8 mouse cellular contexts compared by ENCODE assay signal in the genomic region with DNA sequence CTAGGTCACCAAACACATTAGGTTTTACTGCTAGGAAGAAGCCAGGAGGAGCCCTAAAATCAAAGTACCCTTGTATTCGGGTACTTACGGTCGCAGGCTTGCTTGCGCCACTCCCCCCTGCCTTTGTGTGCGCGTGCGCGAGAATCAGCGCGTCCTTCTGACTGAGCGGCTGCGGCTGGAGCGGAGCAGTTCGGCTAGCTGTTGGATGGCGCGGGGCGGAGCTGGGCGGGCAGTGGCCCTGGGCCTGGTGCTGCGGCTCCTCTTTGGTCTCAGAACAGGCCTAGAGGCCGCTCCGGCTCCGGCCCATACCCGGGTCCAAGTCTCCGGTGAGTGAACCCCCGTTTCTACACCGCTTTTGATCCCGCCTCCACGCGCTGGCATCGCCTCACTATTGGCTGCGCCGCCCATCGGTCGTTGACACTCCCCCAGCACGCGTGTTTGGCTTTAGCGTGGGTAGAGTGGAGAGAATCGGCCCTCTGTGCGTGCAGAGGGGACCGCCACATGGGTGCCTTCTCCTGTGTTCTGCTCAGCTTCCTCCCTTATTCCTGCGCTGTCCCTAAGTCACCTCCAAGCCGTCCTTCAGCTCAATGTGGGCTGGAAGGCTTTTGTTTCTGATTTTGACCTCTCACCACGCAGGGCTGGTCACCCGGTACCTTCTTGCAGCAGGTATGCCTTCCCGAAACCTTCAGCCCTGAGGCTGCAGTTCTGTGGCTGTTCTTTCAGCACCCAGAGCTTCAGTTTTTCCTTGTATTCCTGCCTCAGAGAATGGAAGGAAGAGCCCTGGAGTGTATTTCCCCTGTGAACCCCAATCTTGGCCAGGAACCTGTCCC. TPM values are rescaled to one million over a fixed set of nuclear protein-coding genes. Genes with fewer than 3 reads are reported as not detected.
DNase-seq lines count a peak whose midpoint lies in the region; ATAC-seq and TF ChIP-seq lines count a peak whose summit lies in the region.

A gene (plus strand): TSS at position 126 of the 830 bp plus-strand sequence.

- peak within 1 kb of the TSS; percentile 90 for H3K4me3 ChIP-seq in G1E (ENCODE audit: low read depth, low read length)
- peak within 1 kb of the TSS; percentile 74 for H3K4me3 ChIP-seq in forebrain, postnatal 0 days (ENCODE audit: low read depth, low read length)
- peak within 1 kb of the TSS; percentile 90 for H3K4me3 ChIP-seq in lung, embryonic 15.5 days

- H3K27ac ChIP-seq in forebrain, postnatal 0 days (ENCODE audit: low read depth, low read length), result peak within 1 kb of the TSS; percentile 80
- H3K27ac ChIP-seq in lung, embryonic 15.5 days, result peak within 1 kb of the TSS; percentile 69

- peaks cover 25% of the 10 kb centered on the region for H3K4me1 ChIP-seq in G1E (ENCODE audit: insufficient read depth, low read depth, low read length)
- peaks cover 10% of the 10 kb centered on the region for H3K4me1 ChIP-seq in forebrain, postnatal 0 days (ENCODE audit: insufficient read depth)
- H3K4me1 ChIP-seq in lung, embryonic 15.5 days, result peaks cover 19% of the 10 kb centered on the region

- H3K4me2 ChIP-seq in forebrain, postnatal 0 days (ENCODE audit: low read depth), result peak within 1 kb of the TSS; percentile 87
- H3K4me2 ChIP-seq in lung, embryonic 15.5 days, result peak within 1 kb of the TSS; percentile 70

- H3K36me3 ChIP-seq in G1E (replicated peaks), result peaks cover 46% of the 10 kb centered on the region
- peaks cover 17% of the 10 kb centered on the region for H3K36me3 ChIP-seq in forebrain, postnatal 0 days (ENCODE audit: insufficient read depth)
- peaks cover 16% of the 10 kb centered on the region for H3K36me3 ChIP-seq in lung, embryonic 15.5 days

- peak; percentile 62; the same call in 1 of the 2 replicates for ATAC-seq in G1E (ENCODE audit: extremely low read depth, insufficient number of reproducible peaks, low FRiP score, poor library complexity, severe bottlenecking)
- ATAC-seq in forebrain, postnatal 0 days, result peak; percentile 97
- ATAC-seq in lung, embryonic 15.5 days (ENCODE audit: borderline replicate concordance, extremely low read depth, low FRiP score, low TSS enrichment), result peak; percentile 91

- peak; percentile 75 for DNase-seq in G1E (ENCODE audit: low spot score)
- DNase-seq in cerebellum, adult 18-20 months, result peak; percentile 95
- DNase-seq in forebrain, postnatal 0 days, result peak; percentile 96
- DNase-seq in heart, postnatal 4 days, result peak; percentile 91
- DNase-seq in layer of hippocampus, adult 8-10 months (ENCODE audit: low spot score in 2 of 2), result peak; percentile 90 to 93
- peak; percentile 86 for DNase-seq in ovary, adult 18-20 months (ENCODE audit: low spot score)
- DNase-seq in thymus, postnatal 0 days (ENCODE audit: low spot score), result peak; percentile 91

- WGBS in forebrain, postnatal 0 days, result under 1% methylated on average over 45 of the region's 45 CpGs
- under 1% methylated on average over 45 of the region's 45 CpGs for WGBS in lung, embryonic 15.5 days

- TF ChIP-seq CTCF in G1E (IDR thresholded peaks at IDR 0.05; ENCODE audit: low read depth, low read length), result no peak
- peak; percentile 55 for TF ChIP-seq CTCF in forebrain, postnatal 0 days (IDR thresholded peaks at IDR 0.05; ENCODE audit: low read depth)

- H3K9ac ChIP-seq in forebrain, postnatal 0 days, result peak within 1 kb of the TSS; percentile 70
- peak within 1 kb of the TSS; percentile 62 for H3K9ac ChIP-seq in lung, embryonic 15.5 days

- no peaks in the 10 kb centered on the region for H3K9me3 ChIP-seq in G1E (replicated peaks)
- H3K9me3 ChIP-seq in forebrain, postnatal 0 days (ENCODE audit: low read length), result no peaks in the 10 kb centered on the region
- H3K9me3 ChIP-seq in lung, embryonic 15.5 days, result no peaks in the 10 kb centered on the region

- H3K27me3 ChIP-seq in G1E (ENCODE audit: insufficient read depth, low read length), result no peaks in the 10 kb centered on the region
- H3K27me3 ChIP-seq in forebrain, postnatal 0 days (ENCODE audit: insufficient read depth, low read length), result no peaks in the 10 kb centered on the region
- H3K27me3 ChIP-seq in lung, embryonic 15.5 days, result no peaks in the 10 kb centered on the region

RNA-seq across cellular contexts. Expression of the gene that starts here (rescaled TPM):
- total RNA-seq in G1E (2014; fragmentation: Nextera tagmentation) (2.3 and 4.5 TPM in 2 replicates), G1E (2017) (5.7 and 6.0 TPM in 2 replicates)
- 8.1 and 12.7 TPM in 2 replicates for polyA plus RNA-seq in G1E (2012)
- total RNA-seq in forebrain, postnatal 0 days (2014; rRNA removed), result 17.2 and 27.5 TPM in 2 replicates
- polyA plus RNA-seq in forebrain, postnatal 0 days (2015; fragmentation: Nextera tagmentation; extraction: Ambion mirVana), result 50.3 and 53.6 TPM in 2 replicates
- total RNA-seq in heart, postnatal 4 days (2021), result 10 to 100 TPM; 16.8 to 21.4 TPM
- 10 to 100 TPM; 22.8 to 26.0 (median 25.1) TPM for total RNA-seq in layer of hippocampus, adult 8-10 months (2022)
- polyA plus RNA-seq in lung, embryonic 15.5 days (2015; fragmentation: Nextera tagmentation; extraction: Ambion mirVana), result 69.4 and 74.0 TPM in 2 replicates
- polyA plus RNA-seq in thymus, postnatal 0 days (2015; fragmentation: Nextera tagmentation; extraction: Ambion mirVana), result 35.1 and 35.2 TPM in 2 replicates

Comparison
In these comparisons a context has a peak if more than half of its experiments do, and no peak if none do; other contexts are left out.
1. Peak in every context shown above with its lines: DNase-seq, ATAC-seq, H3K4me3 ChIP-seq and H3K27ac ChIP-seq.